Mouse (Mus musculus) small intestine, adult 2 months (tissue): Measurements from ENCODE around the gene Ip6k3. TPM values are rescaled to one million over a fixed set of nuclear protein-coding genes. Genes with fewer than 3 reads are reported as not detected.
A peak's percentile ranks its signal among the peaks of the same experiment; 100 is the strongest.

Experiments
- H3K27ac ChIP-seq: fragments of 200-500 bp; 2 replicates; pipeline ENCODE4 v1.5.1; 2012; ENCODE audit warnings: low read depth, low read length, control low read depth, inconsistent platforms; ENCODE audit not compliant: insufficient read depth
- H3K27me3 ChIP-seq: fragments of 200-500 bp; 2 replicates; pipeline ENCODE4 v1.6.1; 2012; ENCODE audit warnings: mild to moderate bottlenecking, moderate library complexity, low read length, inconsistent platforms; ENCODE audit not compliant: control insufficient read depth, insufficient read depth
- H3K36me3 ChIP-seq: fragments of 200-500 bp; 2 replicates; pipeline ENCODE4 v1.6.1; 2012; ENCODE audit warnings: mild to moderate bottlenecking, low read length, control low read depth, inconsistent platforms; ENCODE audit not compliant: control insufficient read depth, insufficient read depth
- H3K4me1 ChIP-seq: fragments of 200-500 bp; 2 replicates; pipeline ENCODE4 v1.6.1; 2012; ENCODE audit warnings: low read length, inconsistent platforms, mixed read lengths; ENCODE audit not compliant: control insufficient read depth, insufficient read depth, insufficient read length
- H3K4me3 ChIP-seq: fragments of 200-500 bp; 2 replicates; pipeline ENCODE4 v1.5.1; 2012; ENCODE audit warnings: low read depth, mild to moderate bottlenecking, control low read depth, inconsistent platforms, low read length, moderate library complexity
- CTCF ChIP-seq: fragments of 200-500 bp; IDR thresholded peaks from 2 replicates; pipeline ENCODE4 v1.5.1; 2012; ENCODE audit warnings: low read depth, mild to moderate bottlenecking, control low read depth, inconsistent platforms, low read length, moderate library complexity, mixed read lengths; ENCODE audit not compliant: insufficient replicate concordance, insufficient read length; ENCODE audit errors: extremely low read depth
- POLR2A ChIP-seq: fragments of 200-500 bp; IDR thresholded peaks from 2 replicates; pipeline ENCODE4 v1.6.1; 2012; ENCODE audit warnings: low read depth, mild to moderate bottlenecking, control low read depth, inconsistent platforms, low read length, moderate library complexity
- WGBS: fragments of 180-500 bp; shearing (Covaris S2); methylation state at CpG from one replicate; pipeline ENCODE4 v1.1.7; 2018; 5-methylcytosine and 5-hydroxymethylcytosine counted together
- polyA plus RNA-seq: library from polyadenylated mRNA; depleted of rRNA; stranded (reverse); fragments of >200 nt; gene quantifications from 2 replicates; pipeline ENCODE4 v1.2.3, GENCODE M21; 2012

The Ip6k3 gene
- polyA plus RNA-seq, 1 experiment, result not detected

DNA sequence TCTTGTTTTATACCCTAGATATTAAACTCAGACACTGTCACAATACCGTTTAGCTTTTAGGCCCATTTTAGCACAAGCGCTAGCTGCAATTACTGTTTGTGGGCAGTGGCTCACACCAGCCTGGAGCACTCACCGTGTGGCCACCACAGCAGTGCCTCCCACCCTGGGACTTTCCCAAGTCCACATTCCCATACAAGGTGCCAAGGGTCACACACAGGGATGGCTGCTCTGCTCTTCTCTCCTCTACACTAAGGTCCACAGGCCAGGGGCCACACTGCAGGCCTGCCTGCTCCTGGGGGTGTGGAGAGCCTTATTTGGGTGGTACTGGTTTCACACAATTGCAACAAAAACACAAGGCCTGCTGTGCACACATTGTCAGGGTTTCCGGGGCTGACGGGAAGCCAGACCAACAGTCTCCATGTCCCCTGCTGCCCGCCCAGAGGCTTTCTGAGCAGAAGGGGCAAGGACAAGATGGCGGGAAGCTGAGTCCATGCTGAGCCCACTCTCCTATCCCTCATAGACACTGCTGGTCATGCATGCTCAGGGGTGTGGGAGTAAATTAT lies 43.7 kb downstream of the Ip6k3 start:
- peaks cover 40% of the 10 kb centered on the region for H3K36me3 ChIP-seq
- 89% methylated on average over 7 of the region's 7 CpGs for WGBS
- H3K27ac ChIP-seq, result no peak overlapping the region
- H3K4me1 ChIP-seq, result peaks cover 9% of the 10 kb centered on the region
- H3K27me3 ChIP-seq, result no peaks in the 10 kb centered on the region
- H3K4me3 ChIP-seq, result no peak overlapping the region
- TF ChIP-seq CTCF, result no peak
- TF ChIP-seq POLR2A, result no peak

DNA sequence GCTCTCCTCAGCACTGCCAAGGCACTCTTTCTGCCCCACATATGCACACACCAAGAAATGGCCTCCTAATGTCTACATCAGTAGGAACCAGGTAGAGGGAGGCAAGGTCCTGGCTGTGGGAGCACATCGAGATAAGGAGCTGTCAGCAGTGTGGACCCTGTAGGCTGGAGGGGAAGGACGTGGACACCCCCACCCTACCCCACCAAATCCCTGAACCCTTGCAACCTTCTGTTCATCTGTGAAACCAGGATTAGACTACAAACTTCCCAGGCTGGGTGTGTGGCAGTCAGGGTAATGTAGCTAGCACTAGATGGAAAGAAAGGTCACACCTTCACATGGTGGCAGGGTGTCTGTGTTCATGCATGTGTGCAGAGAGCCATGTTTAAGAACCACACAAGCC lies 44.5 kb downstream of the Ip6k3 start:
- Histone ChIP-seq H3K27ac (no peak overlapping the region), H3K4me1 (peaks cover 9% of the 10 kb centered on the region), H3K36me3 (peaks cover 45% of the 10 kb centered on the region), H3K27me3 (no peaks in the 10 kb centered on the region), H3K4me3 (no peak overlapping the region)
- 87% methylated on average over 2 of the region's 2 CpGs for WGBS
- no peak for TF ChIP-seq CTCF
- no peak for TF ChIP-seq POLR2A

DNA sequence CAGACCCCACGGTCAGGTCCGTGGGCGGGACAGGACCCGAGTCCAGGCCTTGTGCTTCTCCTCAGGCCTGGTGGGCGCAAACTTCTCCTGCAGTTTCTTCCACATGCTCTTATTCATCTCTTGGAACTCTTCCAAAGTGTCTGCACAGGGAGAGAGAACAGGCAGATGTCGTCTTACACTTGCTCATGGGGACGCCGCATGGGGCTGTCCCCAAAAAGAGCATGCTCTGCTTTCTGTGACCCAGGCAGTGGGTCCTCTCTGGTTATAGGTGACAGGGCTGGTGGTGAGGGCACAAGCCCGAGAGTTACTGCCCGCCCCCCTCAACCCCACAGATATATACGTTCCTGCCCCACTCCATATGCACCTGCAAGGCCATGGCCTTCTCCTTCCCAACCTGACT lies 44.9 kb downstream of the Ip6k3 start:
- H3K27me3 ChIP-seq, result no peaks in the 10 kb centered on the region
- 84% methylated on average over 11 of the region's 11 CpGs for WGBS
- TF ChIP-seq POLR2A (no peak), CTCF (no peak)
- H3K4me1 ChIP-seq, result peaks cover 9% of the 10 kb centered on the region
- H3K36me3 ChIP-seq, result peaks cover 49% of the 10 kb centered on the region
- H3K27ac ChIP-seq, result no peak overlapping the region
- H3K4me3 ChIP-seq, result no peak overlapping the region

DNA sequence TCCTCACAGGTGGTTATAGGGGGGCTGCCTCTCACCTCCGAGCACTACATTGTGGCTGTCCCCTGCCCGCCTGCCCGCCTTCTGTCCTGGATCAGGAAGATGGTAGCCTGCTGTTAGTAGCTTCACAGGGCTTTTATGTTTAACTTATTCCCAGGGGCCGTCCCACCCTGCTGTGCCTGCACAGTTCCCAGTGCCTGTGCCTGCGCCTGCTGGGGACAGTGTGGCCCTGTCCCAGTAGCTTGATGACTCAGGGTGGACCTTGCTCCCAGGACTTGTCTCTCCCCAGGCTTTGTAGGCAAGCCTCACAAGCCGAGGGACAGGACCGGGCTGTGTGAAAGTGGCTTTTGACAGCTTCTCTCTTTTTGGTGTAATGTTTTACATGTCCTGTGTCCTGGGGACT lies 45.8 kb downstream of the Ip6k3 start:
- H3K4me1 ChIP-seq, result peaks cover 9% of the 10 kb centered on the region
- no peak for TF ChIP-seq POLR2A
- TF ChIP-seq CTCF, result no peak

DNA sequence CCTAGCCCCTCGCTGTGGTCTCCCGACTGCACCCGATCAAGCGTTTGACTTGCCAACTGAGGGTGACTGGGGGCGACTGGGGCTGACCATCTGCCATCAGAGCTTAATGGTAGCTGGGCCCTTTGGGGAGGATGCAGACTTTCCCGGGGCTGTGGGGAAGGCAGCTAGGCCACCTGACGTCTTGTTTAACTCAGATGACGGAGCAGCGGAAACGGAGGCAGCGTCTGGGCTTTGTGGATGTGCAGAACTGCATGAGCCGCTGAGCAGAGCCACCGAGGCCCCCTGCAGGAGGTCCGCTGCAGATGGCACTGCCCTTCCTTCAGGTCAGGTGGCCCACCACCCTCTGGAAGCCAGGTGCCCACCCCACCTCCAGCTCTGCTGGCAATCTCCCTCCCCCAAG lies 46.3 kb downstream of the Ip6k3 start:
- Histone ChIP-seq H3K4me3 (no peak overlapping the region), H3K4me1 (peaks cover 9% of the 10 kb centered on the region), H3K36me3 (peaks cover 63% of the 10 kb centered on the region), H3K27ac (no peak overlapping the region), H3K27me3 (no peaks in the 10 kb centered on the region)
- WGBS, result 84% methylated on average over 14 of the region's 14 CpGs
- TF ChIP-seq POLR2A (no peak), CTCF (no peak)

More for the DNA sequence above, 45.8 kb downstream of the Ip6k3 start:
- no peak overlapping the region for H3K4me3 ChIP-seq
- no peaks in the 10 kb centered on the region for H3K27me3 ChIP-seq
- H3K27ac ChIP-seq, result peak overlapping the region; percentile 44
- H3K36me3 ChIP-seq, result peaks cover 58% of the 10 kb centered on the region
- WGBS, result 48% methylated on average over 7 of the region's 7 CpGs

DNA sequence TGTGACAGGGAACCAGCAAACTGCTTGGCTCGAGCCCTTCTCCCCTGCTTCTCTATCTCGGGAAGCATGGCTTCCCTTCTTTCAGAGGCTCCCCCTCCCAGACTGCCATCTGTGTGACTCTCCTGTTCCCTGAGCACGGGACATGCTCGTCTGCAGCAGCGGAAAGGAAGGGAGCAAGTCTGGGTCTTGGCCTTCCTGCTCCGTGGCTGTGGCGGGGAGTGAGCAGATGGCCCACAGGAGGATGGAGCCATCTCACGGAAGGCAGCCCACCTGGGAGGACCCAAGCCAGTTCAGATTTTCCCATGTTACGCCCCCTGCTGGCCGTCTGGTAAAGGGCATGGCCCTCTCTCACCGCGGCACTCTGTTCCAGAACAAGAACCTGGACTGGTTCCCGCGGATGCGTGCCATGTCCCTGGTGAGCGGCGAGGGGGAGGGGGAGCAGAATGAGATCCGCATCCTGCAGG lies 47.0 kb downstream of the Ip6k3 start:
- no peak for TF ChIP-seq POLR2A
- TF ChIP-seq CTCF, result peak; percentile 60; the same call in 1 of the 2 replicates
- peaks cover 70% of the 10 kb centered on the region for H3K36me3 ChIP-seq
- H3K27ac ChIP-seq, result no peak overlapping the region
- WGBS, result 62% methylated on average over 18 of the region's 18 CpGs
- H3K4me3 ChIP-seq, result no peak overlapping the region
- H3K27me3 ChIP-seq, result no peaks in the 10 kb centered on the region
- peaks cover 9% of the 10 kb centered on the region for H3K4me1 ChIP-seq

DNA sequence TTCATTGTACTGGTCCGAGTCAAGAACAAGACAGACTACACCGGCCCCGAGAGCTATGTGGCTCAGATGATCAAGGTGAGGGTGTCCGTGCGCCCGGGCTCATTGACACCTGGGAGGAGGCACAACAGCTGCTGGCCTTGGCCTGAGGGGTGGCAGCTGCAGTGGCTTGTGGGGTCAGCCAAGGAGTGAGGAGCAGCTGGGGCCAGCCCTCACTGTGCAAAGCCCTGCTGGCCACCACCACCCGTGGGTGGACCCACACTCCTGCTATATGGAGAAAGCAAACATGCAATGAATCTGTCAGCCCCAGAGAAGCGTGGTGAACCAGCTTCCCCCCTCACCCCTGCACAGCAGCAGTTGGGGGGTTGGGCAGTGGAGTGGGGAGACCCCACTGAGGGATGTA lies 47.6 kb downstream of the Ip6k3 start:
- H3K36me3 ChIP-seq, result peaks cover 76% of the 10 kb centered on the region
- peaks cover 9% of the 10 kb centered on the region for H3K4me1 ChIP-seq
- H3K27me3 ChIP-seq, result no peaks in the 10 kb centered on the region
- H3K27ac ChIP-seq, result no peak overlapping the region
- no peak for TF ChIP-seq POLR2A
- TF ChIP-seq CTCF, result no peak
- no peak overlapping the region for H3K4me3 ChIP-seq
- 75% methylated on average over 8 of the region's 8 CpGs for WGBS
